Mouse (Mus musculus) hindbrain, embryonic 13.5 days (tissue): ENCODE measurements around the gene Filip1. TPM values are rescaled to one million over a fixed set of nuclear protein-coding genes. Genes with fewer than 3 reads are reported as not detected.

Experiments used
- ATAC-seq: fragments of 200-750 bp; cut with Nextera tagmentation; 2 replicates; pipeline ENCODE4 v1.8.0; 2017; ENCODE audit warnings: moderate TSS enrichment; ENCODE audit not compliant: low FRiP score
- H3K27ac ChIP-seq: fragments of 300-500 bp; sonication (generic); 2 replicates; pipeline ENCODE4 v1.5.1; 2015; ENCODE audit warnings: inconsistent platforms, mild to moderate bottlenecking, moderate library complexity
- H3K27me3 ChIP-seq: fragments of 300-500 bp; sonication (generic); 2 replicates; pipeline ENCODE4 v1.6.1; 2015; ENCODE audit warnings: mild to moderate bottlenecking, inconsistent platforms
- H3K36me3 ChIP-seq: fragments of 300-500 bp; sonication (generic); 2 replicates; pipeline ENCODE4 v1.6.1; 2015; ENCODE audit warnings: mild to moderate bottlenecking, inconsistent platforms
- H3K4me1 ChIP-seq: fragments of 300-500 bp; sonication (generic); replicated peaks from 2 replicates; pipeline ENCODE4 v1.6.1; 2015; ENCODE audit warnings: inconsistent platforms
- H3K4me2 ChIP-seq: fragments of 300-500 bp; sonication (generic); 2 replicates; pipeline ENCODE4 v1.6.1; 2015; ENCODE audit warnings: inconsistent platforms, mild to moderate bottlenecking, moderate library complexity
- H3K4me3 ChIP-seq: fragments of 300-500 bp; sonication (generic); 2 replicates; pipeline ENCODE4 v1.5.1; 2015; ENCODE audit warnings: mild to moderate bottlenecking, inconsistent platforms
- H3K9ac ChIP-seq: fragments of 300-500 bp; sonication (generic); 2 replicates; pipeline ENCODE4 v1.6.1; 2015; ENCODE audit warnings: mild to moderate bottlenecking, inconsistent platforms
- H3K9me3 ChIP-seq: fragments of 300-500 bp; sonication (generic); 2 replicates; pipeline ENCODE4 v1.6.1; 2016; ENCODE audit warnings: inconsistent platforms
- WGBS: fragments of 180-500 bp; shearing (Covaris S2); methylation state at CpG from one replicate; pipeline ENCODE4 v1.1.7; 2015; 5-methylcytosine and 5-hydroxymethylcytosine counted together
- polyA plus RNA-seq: library from polyadenylated mRNA; unstranded; fragments of >200 nt; fragmentation: Nextera tagmentation; extraction: Ambion mirVana; gene quantifications from 2 replicates; pipeline ENCODE4 v1.2.1, GENCODE M21; 2015

Filip1 gene
- polyA plus RNA-seq, 1 experiment from 2014 or later = 2.6 TPM

- H3K9ac ChIP-seq = peak overlapping the region; percentile 15; the same call in 1 of the 2 replicates
- H3K4me3 ChIP-seq = peak overlapping the region; percentile 17
- peak overlapping the region; percentile 45 for H3K4me2 ChIP-seq
- 46% methylated on average over 23 of the region's 23 CpGs for WGBS
- no peaks in the 10 kb centered on the region for H3K9me3 ChIP-seq
- H3K27me3 ChIP-seq = no peaks in the 10 kb centered on the region
- H3K4me1 ChIP-seq = peaks cover 13% of the 10 kb centered on the region
- ATAC-seq = no peak
- H3K36me3 ChIP-seq = no peaks in the 10 kb centered on the region
- H3K27ac ChIP-seq = no peak overlapping the region
Observed at GRCm38 (mm10) chr9:79829842-79830800, 182.5 kb downstream of the Filip1 start.

- no peak for ATAC-seq
- H3K4me1 ChIP-seq = peaks cover 17% of the 10 kb centered on the region
- 55% methylated on average over 2 of the region's 2 CpGs for WGBS
- no peak overlapping the region for H3K4me3 ChIP-seq
- no peaks in the 10 kb centered on the region for H3K9me3 ChIP-seq
- H3K27me3 ChIP-seq = no peaks in the 10 kb centered on the region
- H3K36me3 ChIP-seq = no peaks in the 10 kb centered on the region
- H3K4me2 ChIP-seq = no peak overlapping the region
- no peak overlapping the region for H3K9ac ChIP-seq
- H3K27ac ChIP-seq = no peak overlapping the region
Observed at GRCm38 (mm10) chr9:79827072-79827471, 185.6 kb downstream of the Filip1 start.

- Histone ChIP-seq H3K4me1 (peaks cover 12% of the 10 kb centered on the region; the same call in 1 of the 2 replicates), H3K27ac (no peak overlapping the region), H3K9ac (no peak overlapping the region), H3K4me3 (no peak overlapping the region), H3K27me3 (no peaks in the 10 kb centered on the region), H3K36me3 (no peaks in the 10 kb centered on the region), H3K4me2 (no peak overlapping the region), H3K9me3 (no peaks in the 10 kb centered on the region)
- no peak for ATAC-seq
- WGBS = 26% methylated on average over 7 of the region's 7 CpGs
Observed at GRCm38 (mm10) chr9:79825526-79825925, 187.1 kb downstream of the Filip1 start.

- Histone ChIP-seq H3K4me2 (no peak overlapping the region), H3K9ac (no peak overlapping the region), H3K9me3 (no peaks in the 10 kb centered on the region), H3K27ac (no peak overlapping the region), H3K27me3 (no peaks in the 10 kb centered on the region), H3K4me3 (no peak overlapping the region), H3K36me3 (peaks cover 7% of the 10 kb centered on the region), H3K4me1 (0 out of 2 replicates have a peak, but pooled peaks cover 4% of the 10 kb centered on the region)
- no peak for ATAC-seq
- 23% methylated on average over 2 of the region's 2 CpGs for WGBS
Observed at GRCm38 (mm10) chr9:79823856-79824255, 188.8 kb downstream of the Filip1 start.

GRCm38 (mm10) chr9:79823438-79823837, 189.2 kb downstream of the Filip1 start:
- H3K36me3 ChIP-seq = peaks cover 11% of the 10 kb centered on the region
- H3K9me3 ChIP-seq = no peaks in the 10 kb centered on the region
- H3K27ac ChIP-seq = no peak overlapping the region
- 0 out of 2 replicates have a peak, but pooled peaks cover 4% of the 10 kb centered on the region for H3K4me1 ChIP-seq
- H3K4me3 ChIP-seq = no peak overlapping the region
- H3K9ac ChIP-seq = no peak overlapping the region
- WGBS = 4% methylated on average over 4 of the region's 4 CpGs
- H3K27me3 ChIP-seq = no peaks in the 10 kb centered on the region
- ATAC-seq = 0 out of 2 replicates have a peak, but pooled peaks have one; percentile 43
- no peak overlapping the region for H3K4me2 ChIP-seq

GRCm38 (mm10) chr9:79816464-79816863, 196.2 kb downstream of the Filip1 start:
- Histone ChIP-seq H3K9ac (no peak overlapping the region), H3K27me3 (no peaks in the 10 kb centered on the region), H3K4me3 (no peak overlapping the region), H3K36me3 (peaks cover 19% of the 10 kb centered on the region), H3K4me1 (no peaks in the 10 kb centered on the region), H3K27ac (no peak overlapping the region), H3K4me2 (no peak overlapping the region), H3K9me3 (no peaks in the 10 kb centered on the region)
- ATAC-seq = no peak
- WGBS = 96% methylated on average over 5 of the region's 5 CpGs

GRCm38 (mm10) chr9:79816013-79816412, 196.6 kb downstream of the Filip1 start:
- Histone ChIP-seq H3K4me1 (no peaks in the 10 kb centered on the region), H3K9ac (no peak overlapping the region), H3K36me3 (peaks cover 19% of the 10 kb centered on the region), H3K9me3 (no peaks in the 10 kb centered on the region), H3K27me3 (no peaks in the 10 kb centered on the region), H3K4me2 (no peak overlapping the region), H3K27ac (no peak overlapping the region), H3K4me3 (no peak overlapping the region)
- 88% methylated on average over 11 of the region's 11 CpGs for WGBS
- no peak for ATAC-seq

- H3K36me3 ChIP-seq = peaks cover 19% of the 10 kb centered on the region
- H3K4me1 ChIP-seq = no peaks in the 10 kb centered on the region
- 90% methylated on average over 4 of the region's 4 CpGs for WGBS
Observed at GRCm38 (mm10) chr9:79814592-79814991, 198.1 kb downstream of the Filip1 start.

GRCm38 (mm10) chr9:79810969-79811902, 201.4 kb downstream of the Filip1 start:
- H3K36me3 ChIP-seq = no peaks in the 10 kb centered on the region
- no peak overlapping the region for H3K9ac ChIP-seq
- H3K27ac ChIP-seq = no peak overlapping the region
- WGBS = 73% methylated on average over 10 of the region's 11 CpGs
- H3K4me2 ChIP-seq = no peak overlapping the region
- no peaks in the 10 kb centered on the region for H3K27me3 ChIP-seq
- no peaks in the 10 kb centered on the region for H3K9me3 ChIP-seq
- no peaks in the 10 kb centered on the region for H3K4me1 ChIP-seq
- no peak for ATAC-seq
- no peak overlapping the region for H3K4me3 ChIP-seq

More at GRCm38 (mm10) chr9:79814592-79814991, 198.1 kb downstream of the Filip1 start:
- Histone ChIP-seq H3K9me3 (no peaks in the 10 kb centered on the region), H3K27ac (no peak overlapping the region), H3K4me2 (no peak overlapping the region), H3K4me3 (no peak overlapping the region), H3K9ac (no peak overlapping the region), H3K27me3 (no peaks in the 10 kb centered on the region)
- no peak for ATAC-seq

- Histone ChIP-seq H3K27me3 (no peaks in the 10 kb centered on the region), H3K27ac (no peak overlapping the region), H3K9ac (no peak overlapping the region), H3K4me2 (no peak overlapping the region), H3K9me3 (no peaks in the 10 kb centered on the region), H3K4me3 (no peak overlapping the region), H3K4me1 (no peaks in the 10 kb centered on the region), H3K36me3 (no peaks in the 10 kb centered on the region)
- 87% methylated on average over 3 of the region's 3 CpGs for WGBS
- ATAC-seq = no peak
Observed at GRCm38 (mm10) chr9:79810534-79810933, 202.1 kb downstream of the Filip1 start.

- H3K27ac ChIP-seq = no peak overlapping the region
- no peak overlapping the region for H3K9ac ChIP-seq
- no peak overlapping the region for H3K4me2 ChIP-seq
- no peaks in the 10 kb centered on the region for H3K9me3 ChIP-seq
- 77% methylated on average over 6 of the region's 6 CpGs for WGBS
- no peak overlapping the region for H3K4me3 ChIP-seq
- no peaks in the 10 kb centered on the region for H3K36me3 ChIP-seq
- no peaks in the 10 kb centered on the region for H3K27me3 ChIP-seq
- no peak for ATAC-seq
- H3K4me1 ChIP-seq = no peaks in the 10 kb centered on the region
Observed at GRCm38 (mm10) chr9:79809411-79809810, 203.2 kb downstream of the Filip1 start.

- H3K4me1 ChIP-seq = no peaks in the 10 kb centered on the region
- H3K27me3 ChIP-seq = no peaks in the 10 kb centered on the region
- WGBS = 67% methylated on average over 4 of the region's 4 CpGs
- H3K27ac ChIP-seq = no peak overlapping the region
- no peak overlapping the region for H3K4me2 ChIP-seq
- no peak for ATAC-seq
- H3K4me3 ChIP-seq = no peak overlapping the region
- H3K9ac ChIP-seq = no peak overlapping the region
- H3K9me3 ChIP-seq = no peaks in the 10 kb centered on the region
- no peaks in the 10 kb centered on the region for H3K36me3 ChIP-seq
Observed at GRCm38 (mm10) chr9:79807178-79807577, 205.5 kb downstream of the Filip1 start.
